Mouse (Mus musculus) midbrain, embryonic 16.5 days (tissue): ENCODE measurements at regions not wholly inside any gene's neighbourhood (a gene's known extent, or its start where the extent isn't known, plus 50 kb on each side); places are given as distances from the start of the nearest gene placed in this dataset.

ENCODE experiments used
- ATAC-seq: fragments of 200-750 bp; cut with Nextera tagmentation; 2 replicates; pipeline ENCODE4 v1.8.0; 2017; ENCODE audit warnings: moderate TSS enrichment
- H3K27ac ChIP-seq: fragments of 300-500 bp; sonication (generic); 2 replicates; pipeline ENCODE4 v1.5.1; 2014; ENCODE audit warnings: mild to moderate bottlenecking, low read length, mixed read lengths
- H3K27me3 ChIP-seq: fragments of 300-500 bp; sonication (generic); 2 replicates; pipeline ENCODE4 v1.6.1; 2014; ENCODE audit warnings: low read depth, low read length, mixed read lengths; ENCODE audit not compliant: control insufficient read depth, insufficient read depth
- H3K36me3 ChIP-seq: fragments of 300-500 bp; sonication (generic); 2 replicates; pipeline ENCODE4 v1.6.1; 2014; ENCODE audit warnings: mild to moderate bottlenecking, low read length, moderate library complexity, mixed read lengths; ENCODE audit not compliant: control insufficient read depth, insufficient read depth
- H3K4me1 ChIP-seq: fragments of 300-500 bp; sonication (generic); 2 replicates; pipeline ENCODE4 v1.6.1; 2014; ENCODE audit warnings: mild to moderate bottlenecking, low read length, mixed read lengths; ENCODE audit not compliant: control insufficient read depth, insufficient read depth
- H3K4me2 ChIP-seq: fragments of 300-500 bp; sonication (generic); 2 replicates; pipeline ENCODE4 v1.6.1; 2014; ENCODE audit warnings: mild to moderate bottlenecking, low read length, mixed read lengths
- H3K4me3 ChIP-seq: fragments of 300-500 bp; sonication (generic); 2 replicates; pipeline ENCODE4 v1.5.1; 2014; ENCODE audit warnings: low read depth, mild to moderate bottlenecking, low read length, moderate library complexity, mixed read lengths
- H3K9ac ChIP-seq: fragments of 300-500 bp; sonication (generic); 2 replicates; pipeline ENCODE4 v1.6.1; 2014; ENCODE audit warnings: low read depth, low read length, mixed read lengths
- H3K9me3 ChIP-seq: fragments of 300-500 bp; sonication (generic); replicated peaks from 2 replicates; pipeline ENCODE4 v1.6.1; 2014; ENCODE audit warnings: mild to moderate bottlenecking, low read length, mixed read lengths; ENCODE audit not compliant: control insufficient read depth, poor library complexity, severe bottlenecking
- WGBS: fragments of 180-500 bp; shearing (Covaris S2); extraction: QIAGEN DNeasy Blood & Tissue Kit; methylation state at CpG from one replicate; pipeline ENCODE4 v1.1.7; 2014; 5-methylcytosine and 5-hydroxymethylcytosine counted together

DNA sequence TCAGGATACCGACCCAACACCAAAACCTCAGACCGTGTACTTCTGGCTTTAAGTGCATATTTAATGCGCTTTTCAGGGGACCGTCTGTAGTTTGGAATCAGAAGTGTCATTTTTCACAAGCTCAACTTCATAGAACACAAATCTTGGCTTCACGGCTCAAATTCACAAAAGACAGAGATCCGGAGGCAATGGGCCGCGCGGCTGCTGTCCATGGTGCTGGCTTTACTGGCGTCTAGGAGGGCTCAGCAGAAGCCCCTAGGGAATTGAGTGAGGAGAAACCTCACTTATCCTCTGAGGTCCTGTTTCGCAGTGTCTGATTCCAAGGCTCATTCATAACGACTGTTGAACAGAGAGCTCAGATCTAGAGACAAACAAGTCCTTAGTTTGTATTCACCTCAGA is 196.5 kb upstream of the Ajap1 start:
- Histone ChIP-seq H3K9ac (no peak overlapping the region), H3K4me1 (no peaks in the 10 kb centered on the region), H3K4me3 (no peak overlapping the region), H3K36me3 (no peaks in the 10 kb centered on the region), H3K4me2 (no peak overlapping the region), H3K27me3 (no peaks in the 10 kb centered on the region; the same call in 1 of the 2 replicates), H3K27ac (no peak overlapping the region), H3K9me3 (no peaks in the 10 kb centered on the region)
- 33% methylated on average over 12 of the region's 12 CpGs for WGBS
- no peak for ATAC-seq

DNA sequence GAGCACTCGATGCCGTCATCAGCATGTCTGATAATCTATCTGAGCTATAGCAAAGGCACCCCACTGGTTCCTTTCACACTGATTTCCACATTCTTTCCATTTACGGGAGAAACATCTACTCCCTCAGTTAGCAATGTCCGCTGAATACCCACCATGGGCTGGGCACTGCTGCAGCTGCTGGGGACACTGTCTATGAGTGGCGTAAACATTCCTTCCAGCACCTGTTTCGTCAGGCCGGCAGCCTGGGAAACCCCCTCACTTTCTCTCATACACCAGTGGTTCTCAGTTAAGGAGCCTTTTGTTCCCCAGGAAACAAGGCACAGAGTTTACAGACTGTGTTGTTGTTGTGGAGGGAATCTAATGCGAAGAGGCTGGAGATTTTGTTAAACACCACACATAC is 205.8 kb upstream of the Ajap1 start:
- H3K9ac ChIP-seq: no peak overlapping the region
- H3K4me1 ChIP-seq: 0 out of 2 replicates have a peak, but pooled peaks cover 2% of the 10 kb centered on the region
- H3K4me3 ChIP-seq: no peak overlapping the region
- 42% methylated on average over 8 of the region's 8 CpGs for WGBS
- no peak overlapping the region for H3K4me2 ChIP-seq
- no peaks in the 10 kb centered on the region for H3K27me3 ChIP-seq
- H3K27ac ChIP-seq: no peak overlapping the region
- no peaks in the 10 kb centered on the region for H3K36me3 ChIP-seq
- no peak for ATAC-seq
- H3K9me3 ChIP-seq: no peaks in the 10 kb centered on the region

DNA sequence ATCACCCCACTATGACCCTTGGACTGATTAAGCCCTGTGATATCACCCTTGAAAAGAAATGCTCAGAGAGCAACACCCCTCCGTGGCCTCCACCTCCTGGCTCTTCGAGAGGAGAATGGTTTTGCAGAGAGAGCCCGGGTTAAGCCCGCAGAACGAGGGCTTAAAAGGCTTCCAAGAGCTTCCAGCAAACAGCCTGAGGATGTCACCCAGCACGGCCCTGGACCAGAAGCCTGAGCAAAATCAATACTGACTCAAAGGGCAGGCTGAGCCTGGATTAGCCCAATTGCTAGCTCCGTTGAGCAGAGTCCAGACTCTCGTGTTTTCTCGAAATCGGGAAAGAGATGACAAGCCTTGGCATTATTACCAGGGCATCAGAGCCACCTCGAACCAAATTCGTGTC is 211.3 kb upstream of the Ajap1 start:
- WGBS: 51% methylated on average over 12 of the region's 12 CpGs
- no peak for ATAC-seq

DNA sequence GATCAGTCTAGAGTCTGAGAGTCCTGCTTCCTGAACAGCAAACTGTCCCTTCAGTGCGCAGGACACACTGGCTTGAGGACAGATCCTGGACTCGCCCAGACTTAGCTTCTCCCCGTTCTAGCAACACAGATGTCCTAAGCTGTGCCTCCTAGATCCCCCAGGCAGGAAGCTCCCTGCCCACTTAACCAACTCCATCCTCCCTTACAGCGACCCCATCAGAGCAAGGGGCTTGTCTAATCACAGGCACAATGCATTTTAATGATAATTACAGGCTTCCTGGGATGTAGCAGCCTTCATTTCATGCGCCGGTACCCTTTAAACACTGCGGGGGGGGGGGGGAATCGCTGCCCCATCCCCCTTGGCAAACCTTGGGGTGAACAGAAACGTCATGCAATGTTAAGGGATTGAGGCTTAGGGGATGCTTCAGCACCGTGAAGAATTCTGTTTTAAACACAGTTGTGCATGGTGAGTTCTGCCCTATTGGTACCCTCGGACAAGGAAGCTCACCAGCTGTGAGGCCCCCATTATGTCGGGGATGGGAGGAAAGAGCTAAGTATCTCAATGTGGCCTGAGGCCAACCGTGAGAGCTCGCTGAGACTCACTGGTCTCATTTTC is 213.9 kb upstream of the Ajap1 start:
- no peaks in the 10 kb centered on the region for H3K36me3 ChIP-seq
- no peaks in the 10 kb centered on the region for H3K27me3 ChIP-seq
- 5% methylated on average over 14 of the region's 14 CpGs for WGBS
- no peak overlapping the region for H3K9ac ChIP-seq
- H3K4me3 ChIP-seq: no peak overlapping the region
- no peak overlapping the region; the same call in 1 of the 2 replicates for H3K27ac ChIP-seq
- peak; percentile 68; the same call in 1 of the 2 replicates for ATAC-seq
- no peaks in the 10 kb centered on the region for H3K9me3 ChIP-seq
- H3K4me2 ChIP-seq: no peak overlapping the region
- peaks cover 7% of the 10 kb centered on the region for H3K4me1 ChIP-seq

More for the DNA sequence above, 211.3 kb upstream of the Ajap1 start:
- Histone ChIP-seq H3K4me1 (peaks cover 7% of the 10 kb centered on the region), H3K9ac (no peak overlapping the region), H3K27me3 (no peaks in the 10 kb centered on the region), H3K4me2 (no peak overlapping the region), H3K9me3 (no peaks in the 10 kb centered on the region), H3K27ac (no peak overlapping the region; the same call in 1 of the 2 replicates), H3K36me3 (no peaks in the 10 kb centered on the region), H3K4me3 (no peak overlapping the region)

DNA sequence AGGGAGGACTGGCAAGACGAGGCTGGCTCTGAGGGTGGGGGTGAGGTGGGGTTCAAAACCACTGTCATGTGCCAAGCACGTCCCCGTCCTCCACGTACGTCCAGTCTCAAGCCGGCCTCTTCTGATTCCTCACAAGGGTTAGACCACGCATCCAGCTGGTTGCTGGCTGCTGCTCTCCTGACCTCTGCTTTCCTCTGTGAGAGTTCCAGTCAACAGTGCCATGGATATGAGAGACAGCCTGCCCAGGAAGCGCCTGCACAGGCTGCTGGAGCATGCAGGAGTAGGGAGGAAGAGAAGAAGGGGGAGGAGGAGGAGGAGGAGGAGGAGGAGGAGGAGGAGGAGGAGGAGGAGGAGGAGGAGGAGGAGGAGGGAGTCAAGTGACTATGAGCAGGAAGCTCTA is 224.6 kb upstream of the Ajap1 start:
- H3K9me3 ChIP-seq: no peaks in the 10 kb centered on the region; the same call in 1 of the 2 replicates
- ATAC-seq: no peak

DNA sequence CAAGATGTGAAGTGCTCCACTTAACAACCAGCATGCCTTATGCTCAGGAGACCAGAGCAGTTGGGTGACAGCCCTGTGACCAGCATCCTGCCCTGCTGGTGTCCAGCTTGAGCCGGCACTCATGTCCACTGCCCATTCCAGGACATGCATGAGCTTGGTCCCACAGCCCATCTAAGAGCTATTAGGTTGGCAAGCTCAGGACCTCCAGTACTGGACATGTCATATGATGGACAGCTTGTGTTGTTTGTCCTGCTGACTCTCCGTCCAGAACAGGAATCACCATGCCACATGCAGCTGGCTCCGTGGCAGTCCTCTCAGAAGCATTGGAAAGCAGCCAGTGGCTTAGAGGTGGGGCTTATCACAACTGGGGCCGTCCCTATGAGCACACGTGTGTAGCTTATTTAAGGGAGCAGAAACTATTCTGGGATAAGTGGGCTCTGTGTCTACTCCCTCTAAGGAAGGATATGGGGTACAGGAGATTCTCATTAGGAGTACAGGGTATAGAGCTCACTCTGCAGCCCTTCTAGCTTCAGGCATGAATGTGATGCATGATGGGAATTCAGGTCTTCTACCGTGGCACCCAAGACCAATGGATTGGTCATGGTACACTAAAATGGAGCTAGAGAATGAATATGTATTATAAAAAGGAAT is 232.5 kb upstream of the Ajap1 start:
- H3K4me1 ChIP-seq: peaks cover 8% of the 10 kb centered on the region
- H3K9me3 ChIP-seq: no peaks in the 10 kb centered on the region
- no peak overlapping the region for H3K9ac ChIP-seq
- H3K4me2 ChIP-seq: no peak overlapping the region
- 45% methylated on average over 6 of the region's 6 CpGs for WGBS
- H3K36me3 ChIP-seq: no peaks in the 10 kb centered on the region
- H3K27ac ChIP-seq: no peak overlapping the region
- H3K27me3 ChIP-seq: no peaks in the 10 kb centered on the region
- ATAC-seq: peak; percentile 64; the same call in 1 of the 2 replicates
- H3K4me3 ChIP-seq: no peak overlapping the region

More for the DNA sequence above, 224.6 kb upstream of the Ajap1 start:
- H3K9ac ChIP-seq: no peak overlapping the region
- peaks cover 4% of the 10 kb centered on the region; the same call in 1 of the 2 replicates for H3K4me1 ChIP-seq
- H3K36me3 ChIP-seq: no peaks in the 10 kb centered on the region
- no peak overlapping the region for H3K4me2 ChIP-seq
- H3K4me3 ChIP-seq: no peak overlapping the region
- no peaks in the 10 kb centered on the region for H3K27me3 ChIP-seq
- H3K27ac ChIP-seq: no peak overlapping the region
- 78% methylated on average over 8 of the region's 8 CpGs for WGBS

DNA sequence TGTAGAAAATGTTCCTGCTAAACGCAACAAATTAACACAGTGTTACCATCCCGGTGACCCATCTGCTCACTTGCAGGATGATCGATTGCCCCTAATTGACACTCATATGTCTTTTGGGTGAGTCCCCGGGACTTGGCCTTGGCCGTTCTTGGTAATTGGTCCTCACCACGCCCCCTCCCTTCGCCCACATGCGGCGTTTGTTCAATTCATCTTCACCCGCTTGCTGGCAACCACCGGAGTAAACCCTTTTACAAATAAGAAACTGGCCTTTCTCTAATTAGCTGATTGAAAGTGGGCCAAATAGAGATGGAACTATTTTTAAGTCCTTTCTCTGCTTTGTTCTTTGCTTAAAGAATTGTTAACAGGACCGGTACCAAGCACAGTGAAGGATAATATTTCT is 234.7 kb upstream of the Ajap1 start:
- Histone ChIP-seq H3K9ac (no peak overlapping the region), H3K27ac (no peak overlapping the region), H3K4me2 (no peak overlapping the region), H3K36me3 (no peaks in the 10 kb centered on the region), H3K4me1 (peaks cover 7% of the 10 kb centered on the region), H3K9me3 (no peaks in the 10 kb centered on the region), H3K4me3 (no peak overlapping the region), H3K27me3 (no peaks in the 10 kb centered on the region)
- WGBS: 61% methylated on average over 12 of the region's 12 CpGs
- no peak for ATAC-seq

DNA sequence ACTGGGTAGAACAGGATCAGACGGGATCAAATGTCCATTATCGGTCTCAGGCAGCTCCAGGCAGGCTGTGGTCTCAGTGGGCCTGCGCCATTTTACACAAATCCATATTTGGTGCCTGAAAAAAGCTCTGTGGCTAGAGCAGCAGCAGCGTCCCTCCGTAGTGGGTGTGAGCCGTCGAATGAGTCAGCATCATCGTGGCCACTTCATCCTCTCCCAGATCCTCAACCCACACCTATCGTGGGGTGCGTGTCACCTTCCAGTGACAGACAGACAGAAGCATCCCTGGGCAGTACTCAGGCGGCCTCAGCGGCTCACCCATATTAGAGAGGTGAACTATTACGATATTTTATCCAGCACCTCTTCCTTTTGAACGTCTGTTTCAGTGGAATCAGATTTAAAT is 233.0 kb upstream of the A430005L14Rik start:
- no peaks in the 10 kb centered on the region for H3K27me3 ChIP-seq
- peaks cover 9% of the 10 kb centered on the region for H3K4me1 ChIP-seq
- WGBS: 86% methylated on average over 14 of the region's 14 CpGs
- H3K9me3 ChIP-seq: no peaks in the 10 kb centered on the region
- no peak overlapping the region for H3K9ac ChIP-seq
- no peaks in the 10 kb centered on the region for H3K36me3 ChIP-seq
- H3K4me2 ChIP-seq: no peak overlapping the region
- no peak for ATAC-seq
- H3K4me3 ChIP-seq: no peak overlapping the region
- no peak overlapping the region for H3K27ac ChIP-seq

DNA sequence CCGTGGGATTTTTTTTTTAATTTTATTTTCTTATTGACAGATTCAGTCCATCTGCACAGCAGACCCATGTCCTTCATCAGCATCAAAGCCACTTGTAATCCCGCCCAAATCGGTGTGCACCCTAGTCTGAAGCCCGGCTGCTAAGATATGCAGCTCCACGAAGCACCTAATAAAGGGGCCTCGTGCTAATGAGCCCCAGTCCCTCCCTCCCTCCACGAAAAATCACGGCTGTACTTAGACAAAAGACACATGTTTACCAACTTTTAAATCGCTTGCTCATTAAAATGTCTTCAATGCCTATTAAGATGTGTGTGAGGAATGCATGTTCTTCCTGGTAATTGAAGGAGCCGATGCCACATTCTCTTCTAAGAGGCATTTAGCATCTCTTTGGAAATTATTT is 229.8 kb upstream of the A430005L14Rik start:
- WGBS: 36% methylated on average over 10 of the region's 10 CpGs
- no peak for ATAC-seq
- H3K36me3 ChIP-seq: no peaks in the 10 kb centered on the region

More for the DNA sequence above, 229.8 kb upstream of the A430005L14Rik start:
- Histone ChIP-seq H3K27ac (no peak overlapping the region), H3K9ac (no peak overlapping the region), H3K4me3 (no peak overlapping the region), H3K9me3 (no peaks in the 10 kb centered on the region), H3K4me1 (0 out of 2 replicates have a peak, but pooled peaks cover 4% of the 10 kb centered on the region), H3K4me2 (no peak overlapping the region), H3K27me3 (no peaks in the 10 kb centered on the region)
